Mouse (Mus musculus) forebrain, embryonic 13.5 days (tissue): ENCODE measurements at regions not wholly inside any gene's neighbourhood (a gene's known extent, or its start where the extent isn't known, plus 50 kb on each side); places are given as distances from the start of the nearest gene placed in this dataset.

Source experiments
- ATAC-seq: fragments of 200-750 bp; cut with Nextera tagmentation; 2 replicates; pipeline ENCODE4 v1.8.0; 2017
- H3K27ac ChIP-seq: fragments of 300-500 bp; sonication (generic); 2 replicates; pipeline ENCODE4 v1.5.1; 2015; ENCODE audit warnings: inconsistent platforms, mild to moderate bottlenecking, moderate library complexity
- H3K27me3 ChIP-seq: fragments of 300-500 bp; sonication (generic); 2 replicates; pipeline ENCODE4 v1.6.1; 2015; ENCODE audit warnings: mild to moderate bottlenecking, inconsistent platforms
- H3K36me3 ChIP-seq: fragments of 300-500 bp; sonication (generic); 2 replicates; pipeline ENCODE4 v1.6.1; 2015; ENCODE audit warnings: mild to moderate bottlenecking, inconsistent platforms; ENCODE audit not compliant: poor library complexity, severe bottlenecking
- H3K4me1 ChIP-seq: fragments of 300-500 bp; sonication (generic); 2 replicates; pipeline ENCODE4 v1.6.1; 2015; ENCODE audit warnings: inconsistent platforms
- H3K4me2 ChIP-seq: fragments of 300-500 bp; sonication (generic); 2 replicates; pipeline ENCODE4 v1.6.1; 2015; ENCODE audit warnings: inconsistent platforms, mild to moderate bottlenecking, moderate library complexity
- H3K4me3 ChIP-seq: fragments of 300-500 bp; sonication (generic); 2 replicates; pipeline ENCODE4 v1.5.1; 2015; ENCODE audit warnings: mild to moderate bottlenecking, inconsistent platforms
- H3K9ac ChIP-seq: fragments of 300-500 bp; sonication (generic); 2 replicates; pipeline ENCODE4 v1.6.1; 2015; ENCODE audit warnings: mild to moderate bottlenecking, inconsistent platforms
- H3K9me3 ChIP-seq: fragments of 300-500 bp; sonication (generic); replicated peaks from 2 replicates; pipeline ENCODE4 v1.6.1; 2016; ENCODE audit warnings: inconsistent platforms
- WGBS: fragments of 180-500 bp; shearing (Covaris S2); methylation state at CpG from one replicate; pipeline ENCODE4 v1.1.7; 2015; 5-methylcytosine and 5-hydroxymethylcytosine counted together

GRCm38 (mm10) chr15:56604266-56604665 is 873.2 kb downstream of the Slc22a22 start:
- Histone ChIP-seq H3K4me2 (no peak overlapping the region), H3K27ac (no peak overlapping the region), H3K36me3 (no peaks in the 10 kb centered on the region), H3K27me3 (no peaks in the 10 kb centered on the region), H3K9me3 (no peaks in the 10 kb centered on the region), H3K4me3 (no peak overlapping the region), H3K9ac (no peak overlapping the region), H3K4me1 (no peaks in the 10 kb centered on the region)
- WGBS: 89% methylated on average over 3 of the region's 3 CpGs
- no peak for ATAC-seq

- 89% methylated on average over 4 of the region's 4 CpGs for WGBS
- no peak for ATAC-seq
- H3K27me3 ChIP-seq: no peaks in the 10 kb centered on the region
Measured at GRCm38 (mm10) chr15:56592656-56593055, 884.8 kb downstream of the Slc22a22 start.

DNA sequence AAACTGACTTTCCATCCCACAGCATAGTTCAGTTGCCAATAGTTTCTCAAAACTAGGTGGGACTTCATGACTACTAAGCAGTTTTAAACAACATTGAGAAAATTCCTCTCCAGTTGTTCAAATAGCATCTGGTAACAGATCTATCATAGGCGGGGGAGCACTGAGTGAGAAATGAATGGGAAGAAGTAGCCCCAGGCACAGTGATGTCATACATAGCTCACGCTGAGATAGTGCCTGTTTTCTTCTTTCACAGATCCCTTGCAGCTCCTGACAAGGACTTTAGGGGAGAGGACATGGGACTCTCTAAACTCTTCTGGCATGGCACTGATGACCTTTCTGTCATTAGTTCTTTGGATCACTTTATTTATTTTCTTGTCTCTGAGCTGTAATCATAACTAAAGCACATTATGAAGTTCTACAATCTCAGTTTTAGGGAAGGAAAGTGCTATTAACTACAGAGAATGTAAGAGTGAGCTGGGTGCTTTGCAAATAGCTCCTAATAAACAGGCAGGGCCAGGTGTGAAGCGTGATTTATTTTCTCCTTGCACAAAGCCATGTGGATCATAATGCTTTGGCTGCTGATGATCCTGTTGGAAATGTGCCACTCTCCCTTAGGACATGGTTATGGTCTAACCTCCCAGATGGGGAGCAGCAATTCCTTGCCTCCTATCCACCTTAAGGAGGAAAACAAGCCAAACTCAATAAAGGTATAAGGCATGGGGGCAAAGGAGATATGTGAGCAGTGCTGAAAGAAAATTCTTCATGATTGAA is 896.5 kb downstream of the Slc22a22 start:
- H3K36me3 ChIP-seq: no peaks in the 10 kb centered on the region
- no peaks in the 10 kb centered on the region for H3K27me3 ChIP-seq
- H3K4me3 ChIP-seq: no peak overlapping the region
- H3K4me1 ChIP-seq: no peaks in the 10 kb centered on the region
- 77% methylated on average over 3 of the region's 3 CpGs for WGBS
- no peak overlapping the region for H3K9ac ChIP-seq
- no peaks in the 10 kb centered on the region for H3K9me3 ChIP-seq
- H3K4me2 ChIP-seq: no peak overlapping the region
- H3K27ac ChIP-seq: no peak overlapping the region
- no peak for ATAC-seq

More at GRCm38 (mm10) chr15:56592656-56593055, 884.8 kb downstream of the Slc22a22 start:
- H3K36me3 ChIP-seq: no peaks in the 10 kb centered on the region
- H3K4me2 ChIP-seq: no peak overlapping the region
- no peak overlapping the region for H3K27ac ChIP-seq
- H3K4me3 ChIP-seq: no peak overlapping the region
- H3K9ac ChIP-seq: no peak overlapping the region
- H3K4me1 ChIP-seq: no peaks in the 10 kb centered on the region
- no peaks in the 10 kb centered on the region for H3K9me3 ChIP-seq

DNA sequence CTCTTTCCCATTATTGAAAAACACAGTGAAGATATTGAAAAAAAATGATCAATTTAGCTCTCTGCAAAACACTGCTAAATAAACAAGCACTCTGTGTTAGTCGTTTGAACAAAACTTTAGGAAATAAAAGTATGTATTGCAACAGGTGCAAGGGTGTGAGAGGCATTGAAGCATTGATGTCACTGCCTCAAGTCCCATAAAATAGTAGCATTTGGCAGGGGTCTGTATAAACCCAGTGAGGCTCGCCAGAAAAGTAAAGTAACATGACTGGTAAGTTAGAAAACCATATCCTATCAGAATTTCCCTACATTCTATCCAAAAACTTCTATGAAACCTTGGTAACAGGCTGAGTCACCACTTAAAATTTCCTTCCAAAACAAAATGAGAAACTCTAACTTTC is 914.2 kb downstream of the Slc22a22 start:
- no peaks in the 10 kb centered on the region for H3K4me1 ChIP-seq
- H3K27ac ChIP-seq: no peak overlapping the region
- no peak overlapping the region for H3K4me2 ChIP-seq
- H3K9me3 ChIP-seq: no peaks in the 10 kb centered on the region
- H3K36me3 ChIP-seq: no peaks in the 10 kb centered on the region
- ATAC-seq: no peak
- WGBS: 77% methylated on average over 2 of the region's 2 CpGs
- no peak overlapping the region for H3K9ac ChIP-seq
- no peaks in the 10 kb centered on the region for H3K27me3 ChIP-seq
- H3K4me3 ChIP-seq: no peak overlapping the region

GRCm38 (mm10) chr15:56562785-56563184 is 914.6 kb downstream of the Slc22a22 start:
- Histone ChIP-seq H3K9me3 (no peaks in the 10 kb centered on the region), H3K4me1 (no peaks in the 10 kb centered on the region), H3K9ac (no peak overlapping the region), H3K27me3 (no peaks in the 10 kb centered on the region), H3K4me3 (no peak overlapping the region), H3K27ac (no peak overlapping the region), H3K4me2 (no peak overlapping the region), H3K36me3 (no peaks in the 10 kb centered on the region)
- ATAC-seq: no peak
- WGBS: 89% methylated on average over 1 of the region's 1 CpGs

DNA sequence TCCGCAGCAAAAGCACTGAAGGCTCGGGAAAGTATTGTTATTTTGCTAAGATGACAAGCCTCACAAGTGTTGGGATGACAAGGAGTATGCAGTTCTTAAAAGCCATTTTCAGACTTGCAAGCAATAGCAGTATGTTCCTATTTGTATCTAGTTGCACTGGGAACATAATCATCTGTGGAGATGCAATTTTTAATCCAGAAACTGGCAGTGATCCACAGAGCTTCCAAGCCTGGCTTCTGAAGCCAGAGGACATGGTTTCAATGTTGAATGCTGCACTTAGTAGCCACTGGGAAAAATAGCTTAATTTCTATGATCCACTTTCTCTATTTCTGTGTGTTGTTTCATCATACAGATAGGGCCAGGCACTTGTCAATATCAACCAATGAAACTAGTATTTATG is 915.3 kb downstream of the Slc22a22 start:
- Histone ChIP-seq H3K4me1 (no peaks in the 10 kb centered on the region), H3K4me3 (no peak overlapping the region), H3K4me2 (no peak overlapping the region), H3K9ac (no peak overlapping the region), H3K27me3 (no peaks in the 10 kb centered on the region), H3K36me3 (no peaks in the 10 kb centered on the region), H3K27ac (no peak overlapping the region), H3K9me3 (no peaks in the 10 kb centered on the region)
- ATAC-seq: no peak
- 95% methylated on average over 2 of the region's 2 CpGs for WGBS

DNA sequence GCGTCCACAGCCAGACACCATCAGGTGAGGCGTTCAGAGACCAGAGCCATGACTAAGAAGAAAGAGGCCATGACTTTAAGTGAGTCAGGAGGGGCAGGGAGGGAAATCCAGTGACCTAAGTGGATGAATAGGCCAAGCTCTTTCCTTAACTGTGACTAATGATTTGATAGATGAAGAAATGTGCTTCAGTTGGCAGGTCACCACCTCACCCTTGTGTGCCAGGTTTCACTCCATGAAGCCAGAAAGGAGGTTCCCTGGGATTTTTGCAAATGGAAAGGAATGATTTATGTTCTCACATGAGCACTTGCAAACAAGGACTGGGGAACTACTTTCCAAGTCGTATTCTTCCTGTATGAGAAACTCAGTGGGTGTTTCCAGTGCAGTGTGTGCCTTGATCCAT is 923.0 kb downstream of the Slc22a22 start:
- 84% methylated on average over 3 of the region's 3 CpGs for WGBS
- no peaks in the 10 kb centered on the region for H3K9me3 ChIP-seq

DNA sequence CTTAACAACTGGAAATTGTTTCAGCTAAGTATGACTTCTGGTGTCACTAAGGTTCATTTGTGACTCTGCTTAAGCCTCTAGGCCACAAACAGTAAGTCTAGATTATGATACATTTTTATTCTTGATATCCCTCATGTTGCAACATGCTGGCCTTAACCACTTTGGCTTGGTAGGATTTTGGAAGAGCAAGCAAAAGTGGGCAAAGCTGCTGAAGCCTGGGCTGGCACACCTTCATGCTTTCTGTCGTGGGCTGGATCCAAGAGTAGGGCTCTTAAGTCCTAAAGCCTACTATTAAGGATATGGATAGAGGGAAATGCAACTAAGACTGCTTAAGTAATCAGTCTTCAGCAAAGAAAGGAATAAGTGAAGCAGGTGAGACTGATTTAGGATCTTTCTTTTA is 923.6 kb downstream of the Slc22a22 start:
- Histone ChIP-seq H3K4me3 (no peak overlapping the region), H3K9ac (no peak overlapping the region), H3K27ac (no peak overlapping the region), H3K9me3 (no peaks in the 10 kb centered on the region), H3K4me2 (no peak overlapping the region), H3K27me3 (no peaks in the 10 kb centered on the region), H3K4me1 (no peaks in the 10 kb centered on the region), H3K36me3 (no peaks in the 10 kb centered on the region)
- WGBS: 77% methylated on average over 1 of the region's 1 CpGs
- no peak for ATAC-seq

More for the DNA sequence above, 923.0 kb downstream of the Slc22a22 start:
- Histone ChIP-seq H3K4me1 (no peaks in the 10 kb centered on the region), H3K27ac (no peak overlapping the region), H3K27me3 (no peaks in the 10 kb centered on the region), H3K4me3 (no peak overlapping the region), H3K4me2 (no peak overlapping the region), H3K36me3 (no peaks in the 10 kb centered on the region), H3K9ac (no peak overlapping the region)
- ATAC-seq: no peak

GRCm38 (mm10) chr15:56531529-56531928 is 945.9 kb downstream of the Slc22a22 start:
- no peak for ATAC-seq
- H3K4me2 ChIP-seq: no peak overlapping the region
- no peaks in the 10 kb centered on the region for H3K27me3 ChIP-seq
- H3K9me3 ChIP-seq: no peaks in the 10 kb centered on the region
- no peak overlapping the region for H3K9ac ChIP-seq
- no peak overlapping the region for H3K27ac ChIP-seq
- no peaks in the 10 kb centered on the region for H3K36me3 ChIP-seq
- WGBS: 56% methylated on average over 2 of the region's 2 CpGs
- H3K4me1 ChIP-seq: no peaks in the 10 kb centered on the region
- no peak overlapping the region for H3K4me3 ChIP-seq

DNA sequence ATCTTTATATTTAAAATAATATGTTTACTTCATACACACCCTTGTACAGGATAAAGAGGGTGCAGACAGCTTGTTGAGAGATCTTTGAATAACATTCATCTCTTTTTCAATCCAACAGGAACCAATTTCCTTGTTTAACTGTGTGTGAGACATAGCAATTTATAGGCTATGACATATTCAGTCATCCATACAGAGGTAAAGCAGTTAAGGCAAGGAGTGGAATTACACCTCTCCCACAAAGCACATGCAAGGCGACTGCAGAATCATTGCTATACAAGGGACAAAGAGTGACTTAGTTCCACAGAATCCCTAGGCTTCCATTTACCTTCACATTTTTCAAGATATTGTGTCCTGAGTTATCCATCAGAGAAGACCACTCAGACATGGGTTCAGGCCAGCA is 959.0 kb downstream of the Slc22a22 start:
- Histone ChIP-seq H3K9me3 (no peaks in the 10 kb centered on the region), H3K4me3 (no peak overlapping the region), H3K4me2 (no peak overlapping the region), H3K4me1 (no peaks in the 10 kb centered on the region), H3K27ac (no peak overlapping the region), H3K27me3 (no peaks in the 10 kb centered on the region), H3K9ac (no peak overlapping the region), H3K36me3 (no peaks in the 10 kb centered on the region)
- no peak for ATAC-seq
- 83% methylated on average over 1 of the region's 1 CpGs for WGBS

GRCm38 (mm10) chr15:56516095-56516494 is 961.3 kb downstream of the Slc22a22 start:
- Histone ChIP-seq H3K4me3 (no peak overlapping the region), H3K4me2 (no peak overlapping the region), H3K4me1 (no peaks in the 10 kb centered on the region), H3K36me3 (no peaks in the 10 kb centered on the region), H3K9me3 (no peaks in the 10 kb centered on the region), H3K9ac (no peak overlapping the region), H3K27me3 (no peaks in the 10 kb centered on the region), H3K27ac (no peak overlapping the region)
- WGBS: 88% methylated on average over 2 of the region's 2 CpGs
- ATAC-seq: no peak

GRCm38 (mm10) chr15:56498774-56499173 is 978.7 kb downstream of the Slc22a22 start:
- H3K4me3 ChIP-seq: no peak overlapping the region
- no peaks in the 10 kb centered on the region for H3K4me1 ChIP-seq
- H3K27ac ChIP-seq: no peak overlapping the region
- WGBS: 86% methylated on average over 3 of the region's 3 CpGs
- H3K9ac ChIP-seq: no peak overlapping the region
- H3K36me3 ChIP-seq: no peaks in the 10 kb centered on the region
- no peaks in the 10 kb centered on the region for H3K9me3 ChIP-seq
- H3K4me2 ChIP-seq: no peak overlapping the region
- no peaks in the 10 kb centered on the region for H3K27me3 ChIP-seq
- no peak for ATAC-seq

DNA sequence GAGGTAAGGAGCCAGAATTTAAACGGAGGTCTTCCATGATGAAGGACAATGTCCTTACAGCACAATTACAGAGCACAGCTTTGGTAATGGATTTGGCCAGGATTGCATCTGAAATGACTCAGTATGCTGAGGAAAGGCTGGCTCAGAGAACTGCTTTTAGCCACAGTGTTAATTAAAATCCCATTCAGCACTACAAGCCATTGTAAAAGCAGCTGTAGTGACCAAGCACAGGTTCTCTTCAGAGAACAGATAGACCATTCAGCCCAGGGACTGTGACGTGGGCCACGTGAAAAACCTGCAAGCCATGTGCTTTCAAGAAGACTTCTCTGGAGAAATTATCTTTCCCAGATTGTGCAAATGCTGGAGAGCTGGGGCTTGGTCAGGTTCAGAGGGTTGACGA is 979.7 kb downstream of the Slc22a22 start:
- no peak for ATAC-seq
- Histone ChIP-seq H3K4me2 (no peak overlapping the region), H3K9me3 (no peaks in the 10 kb centered on the region), H3K27ac (no peak overlapping the region), H3K4me3 (no peak overlapping the region), H3K27me3 (no peaks in the 10 kb centered on the region), H3K4me1 (no peaks in the 10 kb centered on the region), H3K9ac (no peak overlapping the region), H3K36me3 (no peaks in the 10 kb centered on the region)
- 60% methylated on average over 4 of the region's 4 CpGs for WGBS
